Mouse (Mus musculus) forebrain, embryonic 11.5 days (tissue): ENCODE data around the gene C130026I21Rik. TPM values are rescaled to one million over a fixed set of nuclear protein-coding genes. Genes with fewer than 3 reads are reported as not detected.
"Not testable (repeated sequence)": the region's sequence is repeated elsewhere in the genome, so short reads cannot be mapped to it uniquely, and the experiment has no call there.

Experiments used
- ATAC-seq: fragments of 200-750 bp; cut with Nextera tagmentation; replicated peaks from 2 replicates; pipeline ENCODE4 v1.8.0; 2017; ENCODE audit warnings: moderate TSS enrichment; ENCODE audit not compliant: low FRiP score
- DNase-seq: peaks from one replicate; pipeline ENCODE4 v3.0.0-alpha.2; 2017; ENCODE audit warnings: low spot score
- H3K27ac ChIP-seq: fragments of 300-500 bp; sonication (generic); 2 replicates; pipeline ENCODE4 v1.5.1; 2014; ENCODE audit warnings: low read depth, low read length
- H3K27me3 ChIP-seq: fragments of 300-500 bp; sonication (generic); 2 replicates; pipeline ENCODE4 v1.6.1; 2014; ENCODE audit warnings: mild to moderate bottlenecking, low read length, mixed read lengths; ENCODE audit not compliant: control insufficient read depth, insufficient read depth
- H3K36me3 ChIP-seq: fragments of 300-500 bp; sonication (generic); 2 replicates; pipeline ENCODE4 v1.6.1; 2014; ENCODE audit warnings: mild to moderate bottlenecking, low read length, moderate library complexity, mixed read lengths; ENCODE audit not compliant: control insufficient read depth, insufficient read depth
- H3K4me1 ChIP-seq: fragments of 300-500 bp; sonication (generic); replicated peaks from 2 replicates; pipeline ENCODE4 v1.6.1; 2014; ENCODE audit warnings: low read length, mixed read lengths; ENCODE audit not compliant: control insufficient read depth, insufficient read depth
- H3K4me2 ChIP-seq: fragments of 300-500 bp; sonication (generic); 2 replicates; pipeline ENCODE4 v1.6.1; 2014; ENCODE audit warnings: low read depth, mild to moderate bottlenecking, low read length, moderate library complexity, mixed read lengths; ENCODE audit not compliant: severe bottlenecking
- H3K4me3 ChIP-seq: fragments of 300-500 bp; sonication (generic); 2 replicates; pipeline ENCODE4 v1.5.1; 2014; ENCODE audit warnings: low read depth, low read length
- H3K9ac ChIP-seq: fragments of 300-500 bp; sonication (generic); 2 replicates; pipeline ENCODE4 v1.6.1; 2014; ENCODE audit warnings: low read length
- H3K9me3 ChIP-seq: fragments of 300-500 bp; sonication (generic); 2 replicates; pipeline ENCODE4 v1.6.1; 2016; ENCODE audit warnings: low read length, mixed read lengths; ENCODE audit not compliant: control insufficient read depth
- WGBS: fragments of 180-500 bp; shearing (Covaris S2); extraction: QIAGEN DNeasy Blood & Tissue Kit; methylation state at CpG from one replicate; pipeline ENCODE4 v1.1.7; 2014; 5-methylcytosine and 5-hydroxymethylcytosine counted together
- polyA plus RNA-seq: library from polyadenylated mRNA; unstranded; fragments of >200 nt; fragmentation: Nextera tagmentation; extraction: Ambion mirVana; gene quantifications from 2 replicates; pipeline ENCODE4 v1.2.1, GENCODE M21; 2014

The C130026I21Rik gene
- polyA plus RNA-seq, 1 experiment from 2014 or later: not detected

GRCm38 (mm10) chr1:85099081-85099480 is 171.3 kb downstream of the C130026I21Rik start:
- not testable (repeated sequence) for H3K36me3 ChIP-seq, H3K4me1 ChIP-seq, DNase-seq, H3K9me3 ChIP-seq, H3K4me3 ChIP-seq, H3K9ac ChIP-seq, ATAC-seq, H3K27me3 ChIP-seq, H3K4me2 ChIP-seq, H3K27ac ChIP-seq
- WGBS: 86% methylated on average over 5 of the region's 7 CpGs

GRCm38 (mm10) chr1:85093011-85093572 is 177.3 kb downstream of the C130026I21Rik start:
- H3K9ac ChIP-seq, DNase-seq, H3K4me1 ChIP-seq, H3K36me3 ChIP-seq, H3K9me3 ChIP-seq, H3K4me2 ChIP-seq, H3K27ac ChIP-seq, H3K4me3 ChIP-seq, ATAC-seq, H3K27me3 ChIP-seq: not testable (repeated sequence)
- 83% methylated on average over 6 of the region's 7 CpGs for WGBS

- not testable (repeated sequence) for DNase-seq, H3K4me3 ChIP-seq, H3K9ac ChIP-seq, H3K9me3 ChIP-seq, ATAC-seq, H3K36me3 ChIP-seq, H3K27me3 ChIP-seq, H3K4me1 ChIP-seq, H3K4me2 ChIP-seq, H3K27ac ChIP-seq
- 45% methylated on average over 1 of the region's 3 CpGs for WGBS
Measured at GRCm38 (mm10) chr1:85092169-85092568, 178.2 kb downstream of the C130026I21Rik start.

DNA sequence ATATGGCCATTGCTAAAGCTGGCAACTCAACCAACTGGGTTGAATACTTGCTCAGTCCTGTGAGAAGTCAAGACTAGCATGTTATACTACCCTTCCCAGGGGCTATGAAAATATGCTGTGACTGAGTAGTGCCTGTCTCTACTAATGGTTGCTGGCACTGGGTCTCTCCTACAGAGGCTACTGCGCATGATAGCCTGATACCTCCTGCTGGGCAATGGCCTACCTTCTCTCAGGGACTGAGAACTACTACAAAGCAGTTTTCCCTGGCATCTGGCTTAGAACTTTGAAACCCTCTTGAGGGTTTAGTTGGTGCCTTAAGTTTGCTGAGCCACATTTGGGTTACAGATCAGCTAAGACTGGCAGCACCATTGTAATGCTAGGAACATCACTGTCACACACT is 184.2 kb downstream of the C130026I21Rik start:
- not testable (repeated sequence) for DNase-seq, H3K4me2 ChIP-seq, H3K4me3 ChIP-seq, H3K27ac ChIP-seq, H3K36me3 ChIP-seq, H3K4me1 ChIP-seq, H3K27me3 ChIP-seq, H3K9ac ChIP-seq, H3K9me3 ChIP-seq, ATAC-seq
- 86% methylated on average over 1 of the region's 1 CpGs for WGBS

GRCm38 (mm10) chr1:85084803-85085202 is 185.6 kb downstream of the C130026I21Rik start:
- not testable (repeated sequence) for H3K9me3 ChIP-seq, H3K27me3 ChIP-seq, ATAC-seq, H3K9ac ChIP-seq, DNase-seq, H3K4me1 ChIP-seq, H3K4me2 ChIP-seq, H3K36me3 ChIP-seq, H3K4me3 ChIP-seq, H3K27ac ChIP-seq
- WGBS: 65% methylated on average over 3 of the region's 3 CpGs

GRCm38 (mm10) chr1:85073099-85073498 is 197.3 kb downstream of the C130026I21Rik start:
- H3K9me3 ChIP-seq, H3K4me1 ChIP-seq: not testable (repeated sequence)

GRCm38 (mm10) chr1:85071690-85072089 is 198.7 kb downstream of the C130026I21Rik start:
- DNase-seq, H3K36me3 ChIP-seq, ATAC-seq, H3K9ac ChIP-seq, H3K27me3 ChIP-seq, H3K9me3 ChIP-seq, H3K4me3 ChIP-seq, H3K27ac ChIP-seq, H3K4me1 ChIP-seq, H3K4me2 ChIP-seq: not testable (repeated sequence)
- 47% methylated on average over 3 of the region's 3 CpGs for WGBS

More at GRCm38 (mm10) chr1:85073099-85073498, 197.3 kb downstream of the C130026I21Rik start:
- not testable (repeated sequence) for DNase-seq, ATAC-seq, H3K9ac ChIP-seq, H3K36me3 ChIP-seq, H3K27me3 ChIP-seq, H3K27ac ChIP-seq, H3K4me2 ChIP-seq, H3K4me3 ChIP-seq
- WGBS: 62% methylated on average over 3 of the region's 3 CpGs

DNA sequence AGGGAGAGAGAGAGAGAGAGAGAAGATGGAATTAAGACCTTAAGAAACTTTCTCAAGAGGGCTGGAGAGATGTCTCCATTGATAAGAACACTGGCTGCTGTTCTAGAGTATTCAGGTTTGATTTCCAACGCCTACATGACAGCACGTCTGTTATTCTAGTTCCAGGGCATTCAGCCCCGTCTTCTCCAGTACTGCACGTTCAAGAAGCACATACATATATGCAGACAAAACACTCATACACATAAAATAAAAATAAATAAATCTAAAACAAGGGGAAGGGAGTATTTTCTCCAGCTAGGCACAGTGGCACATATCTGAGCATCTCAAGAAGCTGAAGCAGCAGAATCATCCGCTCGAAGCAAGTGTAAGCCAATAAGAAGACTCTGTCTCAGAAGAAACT is 234.6 kb downstream of the C130026I21Rik start:
- WGBS: 74% methylated on average over 4 of the region's 6 CpGs
- H3K9ac ChIP-seq, H3K9me3 ChIP-seq, ATAC-seq, H3K27me3 ChIP-seq, DNase-seq, H3K27ac ChIP-seq, H3K4me2 ChIP-seq, H3K4me1 ChIP-seq, H3K36me3 ChIP-seq, H3K4me3 ChIP-seq: not testable (repeated sequence)

DNA sequence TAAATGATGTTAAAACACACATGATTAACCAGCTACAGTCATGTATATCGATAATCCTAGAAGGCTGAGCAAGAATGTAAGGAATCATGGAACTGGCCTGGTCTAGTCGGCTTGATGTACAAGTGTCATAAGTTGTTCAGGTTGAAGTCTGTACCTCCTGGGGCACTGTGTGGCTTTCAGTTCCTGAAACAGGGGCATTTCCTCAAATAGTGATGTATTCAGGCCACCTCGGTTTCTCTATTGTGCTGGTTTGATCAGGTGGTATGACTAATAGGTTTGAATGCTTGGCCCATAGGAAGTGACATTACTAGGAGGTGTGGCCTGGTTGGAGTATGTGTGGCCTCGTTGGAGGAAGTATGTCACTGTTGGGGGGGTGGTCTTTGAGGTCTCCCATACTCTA is 236.0 kb downstream of the C130026I21Rik start:
- DNase-seq, H3K9ac ChIP-seq, H3K4me2 ChIP-seq, H3K27ac ChIP-seq, H3K4me3 ChIP-seq, H3K36me3 ChIP-seq, H3K4me1 ChIP-seq, H3K27me3 ChIP-seq, H3K9me3 ChIP-seq, ATAC-seq: not testable (repeated sequence)
- WGBS: 93% methylated on average over 3 of the region's 4 CpGs
